Mouse (Mus musculus) kidney, adult 2 months (tissue): ENCODE data around the gene Micu2.

Source experiments
- CTCF ChIP-seq: fragments of 200-500 bp; conservative IDR thresholded peaks from 2 replicates; pipeline ENCODE4 v1.5.1; 2011; ENCODE audit warnings: low read depth, mild to moderate bottlenecking, control low read depth, low read length, moderate library complexity, mixed read lengths; ENCODE audit not compliant: insufficient read depth, insufficient read length
- POLR2A ChIP-seq: fragments of 200-500 bp; IDR thresholded peaks from one replicate; pipeline ENCODE4 v1.6.1; 2011; ENCODE audit warnings: low read depth, low read length, control low read depth

DNA sequence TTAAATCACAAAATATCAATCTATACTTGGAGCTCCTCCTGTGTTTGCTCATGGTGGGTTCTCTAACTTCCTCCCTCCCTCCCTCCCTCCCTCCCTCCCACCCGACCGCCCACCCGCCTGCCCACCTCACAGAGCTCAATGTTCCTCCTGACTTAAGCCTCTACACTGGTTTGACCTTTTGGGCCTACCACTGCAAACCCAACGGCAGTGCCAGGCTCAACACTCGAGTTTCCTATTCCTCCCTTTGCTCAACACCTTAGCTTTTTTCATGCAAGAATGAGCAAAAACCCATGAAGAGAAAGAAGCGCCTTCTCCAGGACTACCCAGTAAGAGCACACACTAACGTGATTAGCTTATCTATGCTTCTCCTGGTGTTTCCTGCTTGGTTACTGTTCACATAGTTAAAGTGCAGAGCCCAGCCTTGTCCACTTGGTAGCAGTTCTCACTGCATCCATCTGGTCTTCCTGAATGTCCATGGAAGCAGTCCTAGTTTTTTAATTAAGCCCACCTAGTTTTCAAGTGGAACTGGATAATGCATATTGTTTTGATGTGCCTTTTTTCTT is 66.1 kb downstream of the Micu2 start:
- TF ChIP-seq POLR2A (no peak), CTCF (no peak)
